Mouse (Mus musculus): Measurements from ENCODE around the gene Gm49355. TPM values are rescaled to one million over a fixed set of nuclear protein-coding genes. Genes with fewer than 3 reads are reported as not detected.
A peak's percentile ranks its signal among the peaks of the same experiment; 100 is the strongest.

Gm49355 gene
- total and polyA plus RNA-seq, 2 experiments from 2014 or later: 0.15 TPM; not detected in 1

DNA sequence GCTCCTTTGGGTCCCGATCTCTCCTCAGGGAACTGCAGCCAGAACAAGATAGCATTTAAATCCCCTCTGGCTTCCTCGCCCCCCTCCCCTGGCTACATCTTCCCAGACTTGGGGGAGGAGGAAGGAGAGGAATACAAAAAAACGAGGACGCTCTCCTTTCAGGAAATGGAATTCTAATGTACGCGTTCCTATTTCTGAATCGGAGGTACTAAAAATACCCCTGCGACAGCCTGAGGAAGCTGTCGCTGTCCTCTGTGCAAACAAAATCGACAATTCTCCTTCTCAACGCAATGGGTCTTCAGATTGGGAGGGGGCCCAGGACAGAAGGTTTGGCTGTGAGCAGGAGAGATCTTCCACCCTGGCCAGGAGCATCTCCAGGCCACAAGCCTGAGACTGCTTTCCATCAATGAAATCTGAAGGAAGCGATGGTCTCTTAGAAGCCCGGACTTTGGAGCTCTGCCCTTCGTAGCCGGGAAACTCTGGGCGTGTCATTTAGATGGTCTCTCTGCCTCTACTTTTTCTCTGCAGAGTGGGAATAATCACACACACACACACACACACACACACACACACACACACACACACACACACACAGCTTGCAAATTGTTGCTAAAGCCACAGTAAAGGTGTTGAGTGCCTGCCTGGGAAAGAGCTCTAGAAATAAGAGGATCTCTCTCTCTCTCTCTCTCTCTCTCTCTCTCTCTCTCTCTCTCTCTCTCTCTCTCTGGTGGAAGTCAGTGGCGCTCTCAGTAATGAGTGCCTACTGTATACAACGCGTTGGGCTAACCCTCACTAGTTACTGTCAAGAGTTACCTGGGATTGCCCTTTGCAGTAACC, 56.7 kb downstream of the Gm49355 start:
- peak overlapping the region; percentile 24 for H3K4me3 ChIP-seq (ENCODE audit: low read depth, low read length)
- H3K27me3 ChIP-seq (ENCODE audit: control insufficient read depth, insufficient read depth, low read length): peaks cover 99% of the 10 kb centered on the region
- ATAC-seq (ENCODE audit: insufficient read depth, low read depth) (no peak), DNase-seq (ENCODE audit: low spot score) (no peak)
- peak overlapping the region; percentile 42; the same call in 1 of the 2 replicates for H3K4me2 ChIP-seq (ENCODE audit: low read depth, low read length)
- H3K9ac ChIP-seq (replicated peaks; ENCODE audit: low read depth, low read length): no peak overlapping the region
- H3K36me3 ChIP-seq (replicated peaks; ENCODE audit: control insufficient read depth, insufficient read depth, low read length): no peaks in the 10 kb centered on the region
- H3K27ac ChIP-seq (ENCODE audit: low read depth): no peak overlapping the region
- 0 out of 2 replicates have a peak, but pooled peaks cover 3% of the 10 kb centered on the region for H3K4me1 ChIP-seq (ENCODE audit: control insufficient read depth, insufficient read depth)
- TF ChIP-seq CTCF (IDR thresholded peaks at IDR 0.05; ENCODE audit: low read depth) (no peak), EP300 (IDR thresholded peaks at IDR 0.05; ENCODE audit: low read depth) (no peak)
- WGBS: under 1% methylated on average over 19 of the region's 19 CpGs
- H3K9me3 ChIP-seq (replicated peaks; ENCODE audit: control insufficient read depth, low read length): no peaks in the 10 kb centered on the region

DNA sequence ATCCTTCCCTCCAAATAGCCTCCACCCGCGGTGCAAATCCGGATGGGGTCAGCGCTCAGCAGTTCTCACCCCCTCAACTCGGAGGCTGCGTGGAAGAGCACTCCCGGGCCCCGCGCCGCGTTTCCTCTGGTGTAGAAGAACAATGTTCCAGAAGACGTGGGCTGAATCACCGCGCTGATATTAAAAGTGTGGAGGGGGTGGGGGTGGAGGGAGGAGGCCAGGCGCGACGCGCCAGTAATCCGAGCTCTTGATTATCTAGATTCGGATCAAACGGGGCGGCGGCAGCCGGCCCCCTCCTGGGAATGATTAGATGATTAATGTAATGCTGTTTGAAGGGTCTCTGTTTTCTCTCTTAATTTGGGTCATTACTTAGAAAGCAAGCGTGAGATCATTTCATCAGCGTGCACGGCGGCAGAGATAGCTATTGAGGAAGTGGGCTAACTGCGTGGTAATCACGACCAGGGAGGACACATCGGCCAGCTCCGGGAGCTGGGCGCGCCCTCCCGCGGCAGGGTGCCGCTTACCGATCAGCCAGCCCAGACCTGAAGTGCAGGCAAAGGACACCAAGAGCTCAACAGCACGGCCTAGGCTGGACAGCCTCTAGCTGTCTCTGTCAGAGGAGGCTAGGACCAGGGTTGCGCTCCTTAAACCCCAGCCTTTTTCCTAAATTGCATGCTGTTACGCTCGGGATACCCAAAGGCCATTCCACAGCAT, 57.5 kb downstream of the Gm49355 start:
- TF ChIP-seq CTCF (IDR thresholded peaks at IDR 0.05; ENCODE audit: low read depth) (no peak; the same call in 1 of the 2 replicates), EP300 (IDR thresholded peaks at IDR 0.05; ENCODE audit: low read depth) (no peak)
- Histone ChIP-seq H3K4me1 (ENCODE audit: control insufficient read depth, insufficient read depth) (0 out of 2 replicates have a peak, but pooled peaks cover 3% of the 10 kb centered on the region), H3K9me3 (replicated peaks; ENCODE audit: control insufficient read depth, low read length) (no peaks in the 10 kb centered on the region), H3K27me3 (ENCODE audit: control insufficient read depth, insufficient read depth, low read length) (peaks cover 99% of the 10 kb centered on the region), H3K9ac (replicated peaks; ENCODE audit: low read depth, low read length) (no peak overlapping the region), H3K4me2 (ENCODE audit: low read depth, low read length) (peak overlapping the region; percentile 29), H3K4me3 (ENCODE audit: low read depth, low read length) (peak overlapping the region; percentile 21), H3K27ac (ENCODE audit: low read depth) (no peak overlapping the region), H3K36me3 (replicated peaks; ENCODE audit: control insufficient read depth, insufficient read depth, low read length) (no peaks in the 10 kb centered on the region)
- DNase-seq (ENCODE audit: low spot score): no peak
- no peak for ATAC-seq (ENCODE audit: insufficient read depth, low read depth)
- WGBS: 1% methylated on average over 42 of the region's 42 CpGs

DNA sequence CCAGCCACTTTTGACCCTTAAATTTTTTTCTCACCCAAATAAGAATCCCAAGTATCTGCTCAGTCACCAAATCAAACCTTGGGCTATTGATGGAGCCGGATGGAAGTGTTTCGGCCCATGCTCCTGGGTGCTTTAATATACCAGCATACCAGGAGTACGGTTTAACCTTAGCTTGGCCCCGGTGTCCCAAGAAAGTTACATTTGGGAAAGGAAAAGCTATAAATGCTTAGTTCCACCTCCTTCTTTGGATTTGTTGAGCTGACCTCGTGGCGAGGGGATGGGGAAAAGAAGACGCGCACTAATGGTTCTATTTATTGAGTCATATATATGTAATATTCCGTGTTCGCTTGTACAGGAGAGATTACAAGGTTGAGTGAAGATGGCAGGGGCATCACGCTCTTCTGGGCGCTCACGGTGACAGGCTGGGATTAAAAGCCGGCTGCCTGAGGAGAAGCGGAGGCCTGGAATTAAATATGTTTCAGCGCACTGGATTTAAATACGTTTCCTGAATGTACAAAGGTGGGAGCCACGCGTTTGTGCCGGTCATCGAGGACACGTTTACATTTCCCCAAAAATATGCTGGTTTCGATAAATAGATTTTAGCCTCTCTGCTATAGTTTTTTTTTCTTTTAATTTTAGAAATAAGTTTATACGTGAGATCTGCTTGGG, 58.1 kb downstream of the Gm49355 start:
- TF ChIP-seq EP300 (IDR thresholded peaks at IDR 0.05; ENCODE audit: low read depth) (no peak), CTCF (IDR thresholded peaks at IDR 0.05; ENCODE audit: low read depth) (no peak)
- DNase-seq (ENCODE audit: low spot score) (no peak), ATAC-seq (ENCODE audit: insufficient read depth, low read depth) (no peak)
- Histone ChIP-seq H3K27me3 (ENCODE audit: control insufficient read depth, insufficient read depth, low read length) (peaks cover 99% of the 10 kb centered on the region), H3K9ac (replicated peaks; ENCODE audit: low read depth, low read length) (no peak overlapping the region), H3K4me2 (ENCODE audit: low read depth, low read length) (no peak overlapping the region), H3K4me3 (ENCODE audit: low read depth, low read length) (peak overlapping the region; percentile 21; the same call in 1 of the 2 replicates), H3K27ac (ENCODE audit: low read depth) (no peak overlapping the region), H3K4me1 (ENCODE audit: control insufficient read depth, insufficient read depth) (0 out of 2 replicates have a peak, but pooled peaks cover 3% of the 10 kb centered on the region), H3K36me3 (replicated peaks; ENCODE audit: control insufficient read depth, insufficient read depth, low read length) (no peaks in the 10 kb centered on the region), H3K9me3 (replicated peaks; ENCODE audit: control insufficient read depth, low read length) (no peaks in the 10 kb centered on the region)
- WGBS: 5% methylated on average over 24 of the region's 24 CpGs

DNA sequence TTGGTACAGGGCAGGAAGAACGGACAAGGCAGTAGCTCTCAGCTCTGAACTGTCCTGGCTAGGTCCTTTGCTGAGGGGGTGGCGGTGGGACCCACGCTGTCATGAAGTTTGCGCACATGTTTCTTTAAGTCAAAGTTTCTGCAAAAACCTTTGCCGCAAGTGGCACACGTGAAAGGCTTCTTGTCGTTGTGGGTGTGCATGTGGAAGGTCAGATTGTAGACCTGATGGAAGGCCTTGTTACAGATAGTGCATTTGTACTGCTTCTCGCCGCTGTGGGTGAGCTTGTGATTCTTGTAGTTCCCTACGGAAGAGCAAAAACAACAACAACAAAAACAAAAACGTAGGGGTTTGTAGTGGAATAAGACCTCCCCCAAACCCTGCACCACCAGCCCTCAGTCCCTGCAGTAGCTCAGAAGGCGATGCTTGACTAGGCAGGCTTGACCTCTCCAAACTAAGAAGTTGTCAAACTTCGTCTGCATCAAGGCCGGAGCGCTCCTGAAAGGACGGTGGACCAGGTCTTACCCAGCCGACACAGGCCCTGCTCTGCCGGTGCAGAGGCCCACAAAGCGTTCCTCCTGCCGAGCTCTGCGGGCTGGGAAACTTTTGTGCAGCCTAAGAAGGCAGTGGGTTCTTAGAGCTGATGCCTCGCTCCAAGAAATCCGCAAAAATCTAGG, 58.8 kb downstream of the Gm49355 start:
- no peaks in the 10 kb centered on the region for H3K9me3 ChIP-seq (replicated peaks; ENCODE audit: control insufficient read depth, low read length)
- DNase-seq (ENCODE audit: low spot score) (no peak), ATAC-seq (ENCODE audit: insufficient read depth, low read depth) (no peak)
- TF ChIP-seq EP300 (IDR thresholded peaks at IDR 0.05; ENCODE audit: low read depth): no peak
- no peak overlapping the region for H3K4me2 ChIP-seq (ENCODE audit: low read depth, low read length)
- 3% methylated on average over 23 of the region's 23 CpGs for WGBS
- peaks cover 99% of the 10 kb centered on the region for H3K27me3 ChIP-seq (ENCODE audit: control insufficient read depth, insufficient read depth, low read length)
- H3K27ac ChIP-seq (ENCODE audit: low read depth): no peak overlapping the region
- no peak overlapping the region for H3K4me3 ChIP-seq (ENCODE audit: low read depth, low read length)
- H3K36me3 ChIP-seq (replicated peaks; ENCODE audit: control insufficient read depth, insufficient read depth, low read length): no peaks in the 10 kb centered on the region
- H3K4me1 ChIP-seq (ENCODE audit: control insufficient read depth, insufficient read depth): 0 out of 2 replicates have a peak, but pooled peaks cover 3% of the 10 kb centered on the region
- no peak overlapping the region for H3K9ac ChIP-seq (replicated peaks; ENCODE audit: low read depth, low read length)

DNA sequence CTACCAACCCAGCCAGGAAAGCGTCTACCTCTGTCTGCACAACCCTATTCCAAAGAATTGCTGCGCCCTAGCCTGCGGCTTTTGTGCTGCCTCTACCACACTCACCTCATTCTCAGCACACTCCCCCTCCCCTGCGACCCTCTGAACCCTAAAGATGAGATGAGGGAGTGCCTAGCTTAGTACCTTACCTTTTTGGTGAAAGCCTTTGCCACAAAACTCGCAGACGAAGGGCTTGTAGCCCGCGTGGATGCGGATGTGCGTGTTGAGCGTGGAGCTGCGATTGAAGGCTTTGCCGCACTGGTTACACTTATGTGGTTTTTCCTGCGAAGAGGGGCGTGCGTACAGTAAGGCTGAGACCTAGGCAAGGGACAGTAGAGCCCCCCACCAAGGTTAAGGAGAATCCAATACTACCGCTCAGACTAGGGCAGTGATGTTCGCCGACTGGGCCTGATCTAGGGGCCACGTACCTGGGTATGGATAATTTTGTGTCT, 59.7 kb downstream of the Gm49355 start:
- Histone ChIP-seq H3K27ac (ENCODE audit: low read depth) (no peak overlapping the region), H3K4me1 (ENCODE audit: control insufficient read depth, insufficient read depth) (0 out of 2 replicates have a peak, but pooled peaks cover 3% of the 10 kb centered on the region), H3K4me3 (ENCODE audit: low read depth, low read length) (no peak overlapping the region), H3K4me2 (ENCODE audit: low read depth, low read length) (no peak overlapping the region), H3K27me3 (ENCODE audit: control insufficient read depth, insufficient read depth, low read length) (peaks cover 99% of the 10 kb centered on the region), H3K36me3 (replicated peaks; ENCODE audit: control insufficient read depth, insufficient read depth, low read length) (no peaks in the 10 kb centered on the region), H3K9me3 (replicated peaks; ENCODE audit: control insufficient read depth, low read length) (no peaks in the 10 kb centered on the region), H3K9ac (replicated peaks; ENCODE audit: low read depth, low read length) (no peak overlapping the region)
- no peak for ATAC-seq (ENCODE audit: insufficient read depth, low read depth)
- DNase-seq (ENCODE audit: low spot score): no peak
- WGBS: 3% methylated on average over 20 of the region's 20 CpGs
- no peak for TF ChIP-seq CTCF (IDR thresholded peaks at IDR 0.05; ENCODE audit: low read depth)
- TF ChIP-seq EP300 (IDR thresholded peaks at IDR 0.05; ENCODE audit: low read depth): no peak
